ENCODE assay signal across 14 mouse cellular contexts in the genomic region with DNA sequence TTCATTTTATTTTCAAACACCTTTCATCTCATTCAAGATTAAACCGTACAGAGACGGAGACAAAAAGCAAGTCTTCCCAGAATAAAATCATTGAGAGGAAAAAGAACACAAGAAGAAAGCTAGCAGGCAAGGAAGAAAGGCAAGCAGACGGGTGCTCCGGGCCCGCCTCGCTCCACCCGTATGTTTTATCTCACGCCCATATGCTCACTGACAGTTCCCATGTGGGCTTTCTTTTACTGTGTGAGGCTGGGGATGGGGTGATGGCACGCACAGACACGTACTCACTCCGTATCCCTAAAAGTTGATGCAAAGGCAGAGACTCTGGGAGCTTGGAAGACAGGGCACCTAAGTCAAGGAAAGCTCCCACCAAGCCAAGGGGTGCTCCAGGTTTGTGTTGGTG.
DNase-seq lines count a peak whose midpoint lies in the region; ATAC-seq lines count a peak whose summit lies in the region.
"Had no signal": no experiment of that assay in that cellular context is flagged by ENCODE, and none has a peak within 500 bp of the region (broad histone marks: within the 10 kb centered on the region; RNA-seq: fewer than 3 reads in every experiment).

No protein-coding gene starts in this region.

- no peak overlapping the region for H3K9ac ChIP-seq in liver, embryonic 11.5 days (ENCODE audit: low read depth, low read length)
- H3K9ac ChIP-seq: liver, embryonic 14.5 days; stomach, embryonic 15.5 days had no signal

- no peaks in the 10 kb centered on the region for H3K9me3 ChIP-seq in liver, embryonic 11.5 days (ENCODE audit: control insufficient read depth, low read length)
- H3K9me3 ChIP-seq: stomach, embryonic 15.5 days had no signal

- no peak for ATAC-seq in liver, embryonic 11.5 days (replicated peaks; ENCODE audit: low FRiP score)

- no peak overlapping the region for H3K27ac ChIP-seq in liver, embryonic 11.5 days (ENCODE audit: low read depth, low read length)
- H3K27ac ChIP-seq: liver, embryonic 14.5 days; stomach, embryonic 15.5 days had no signal

- H3K4me1 ChIP-seq in liver, embryonic 11.5 days (replicated peaks; ENCODE audit: control insufficient read depth, insufficient read depth, low read length) = no peaks in the 10 kb centered on the region; the same call in 1 of the 2 replicates
- H3K4me1 ChIP-seq: megakaryocyte, embryonic 14.5 days had no signal

- WGBS in liver, embryonic 11.5 days = 82% methylated on average over 11 of the region's 11 CpGs

- DNase-seq in left cerebral cortex, postnatal 10 days (ENCODE audit: extremely low spot score in 1 of 2, low spot score in 2 of 2) = peak; percentile 40 to 72
- no peak for DNase-seq in left cerebral cortex, adult 11 months (ENCODE audit: low spot score)
- peak; percentile 29 to 48 for DNase-seq in frontal cortex, postnatal 14 days (ENCODE audit: low spot score in 2 of 2)
- DNase-seq in layer of hippocampus, adult 9-11 months = peak; percentile 65
- peak; percentile 30 for DNase-seq in right cerebral cortex, postnatal 14 days
- DNase-seq in urinary bladder, adult 18-20 months (ENCODE audit: low spot score in 2 of 2) = no peak
- DNase-seq in liver, embryonic 11.5 days (ENCODE audit: low spot score) = no peak
- DNase-seq: adrenal gland, postnatal 14 days; cerebellum, adult 11-12 months; heart, postnatal 4 days; kidney, postnatal 36 days had no signal

- intact Hi-C loops in left cerebral cortex, postnatal 10 days (cut with DNase I) = no loop called here

- H3K4me2 ChIP-seq in liver, embryonic 11.5 days = no peak overlapping the region
- H3K4me2 ChIP-seq: stomach, embryonic 15.5 days had no signal

- no peaks in the 10 kb centered on the region for H3K36me3 ChIP-seq in liver, embryonic 11.5 days (ENCODE audit: control insufficient read depth, insufficient read depth, low read length)
- H3K36me3 ChIP-seq: stomach, embryonic 15.5 days had no signal

- H3K27me3 ChIP-seq in liver, embryonic 11.5 days (replicated peaks; ENCODE audit: control insufficient read depth, insufficient read depth, low read length) = no peaks in the 10 kb centered on the region
- H3K27me3 ChIP-seq: megakaryocyte, embryonic 14.5 days; stomach, embryonic 15.5 days had no signal

- H3K4me3 ChIP-seq in liver, embryonic 11.5 days (ENCODE audit: low read depth, low read length) = no peak overlapping the region
- H3K4me3 ChIP-seq: megakaryocyte, embryonic 14.5 days; stomach, embryonic 15.5 days had no signal

Comparison
In these comparisons a context has a peak if more than half of its experiments do, and no peak if none do; other contexts are left out.
1. DNase-seq: peak in left cerebral cortex, postnatal 10 days (2 of 2), frontal cortex, postnatal 14 days (2 of 2), layer of hippocampus, adult 9-11 months (single experiment) and right cerebral cortex, postnatal 14 days (single experiment); none in left cerebral cortex, adult 11 months (single experiment), urinary bladder, adult 18-20 months (0 of 2) and liver, embryonic 11.5 days (single experiment).